Mouse (Mus musculus): Measurements from ENCODE around the gene Lipk. TPM values are rescaled to one million over a fixed set of nuclear protein-coding genes. Genes with fewer than 3 reads are reported as not detected.

The Lipk gene
- total RNA-seq (2021): not detected

- DNase-seq: no peak
- intact Hi-C loops (cut with DNase I): no loop called here
Observed at GRCm38 (mm10) chr19:34008002-34008401, at the start of gene Lipk. Gene Lipk (plus strand): TSS chr19:34008290.

- no peak for DNase-seq
- intact Hi-C loops (cut with DNase I): no loop called here
Observed at GRCm38 (mm10) chr19:33960887-33961286, 47.2 kb upstream of the Lipk start, which contains the start of gene Lipf. Gene Lipf (plus strand): TSS chr19:33961187.

- intact Hi-C loops (cut with DNase I): no loop called here
- no peak for DNase-seq
Observed at GRCm38 (mm10) chr19:33979007-33979406, 29.1 kb upstream of the Lipk start.

DNA sequence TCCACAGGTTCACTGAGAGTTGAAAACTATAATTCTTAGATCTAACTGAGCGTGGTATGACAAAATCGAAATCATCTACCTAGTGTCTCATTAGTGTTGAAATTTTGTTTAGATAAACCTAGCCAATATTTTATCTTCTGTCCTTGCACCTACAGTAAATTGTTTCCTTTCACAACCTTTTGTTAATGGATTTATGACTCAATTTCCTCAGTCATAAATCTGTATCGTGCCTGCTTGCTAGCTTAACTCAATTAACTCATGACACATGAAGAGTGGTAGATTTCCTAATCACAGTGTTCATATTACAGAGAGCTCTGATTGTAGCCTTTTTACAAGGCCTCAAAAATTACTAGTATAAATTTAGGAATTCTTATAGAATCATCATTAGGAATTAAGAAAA, 25.0 kb upstream of the Lipk start:
- intact Hi-C loops (cut with DNase I): no loop called here

GRCm38 (mm10) chr19:34021440-34022172, 13.5 kb downstream of the Lipk start:
- intact Hi-C loops (cut with DNase I): loop anchor here (5.0 kb wide), 1 partner anchor 639 kb away; no protein-coding TSS in a partner anchor
- no peak for DNase-seq

More for the DNA sequence above, 25.0 kb upstream of the Lipk start:
- DNase-seq: no peak

DNA sequence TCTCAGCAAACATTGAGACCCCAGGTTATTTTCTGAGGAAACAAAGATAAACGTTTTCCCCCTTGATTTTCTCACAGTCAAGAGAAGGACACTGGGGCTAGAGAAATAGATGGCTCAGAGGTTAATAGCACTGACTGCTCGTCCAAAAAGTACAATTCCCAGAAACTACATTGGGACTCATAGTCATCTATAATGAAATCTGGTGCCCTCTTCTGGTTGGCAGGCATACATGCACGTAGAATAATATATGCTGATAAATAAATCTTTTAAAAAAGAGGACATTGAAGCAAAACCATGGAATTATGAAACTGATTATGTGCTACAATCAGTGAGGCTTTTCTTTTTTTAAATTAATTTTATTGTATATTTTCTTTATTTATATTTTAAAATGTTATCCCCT, 14.7 kb downstream of the Lipk start:
- intact Hi-C loops (cut with DNase I): loop anchor here (5.0 kb wide), 1 partner anchor 640 kb away; no protein-coding TSS in a partner anchor

DNA sequence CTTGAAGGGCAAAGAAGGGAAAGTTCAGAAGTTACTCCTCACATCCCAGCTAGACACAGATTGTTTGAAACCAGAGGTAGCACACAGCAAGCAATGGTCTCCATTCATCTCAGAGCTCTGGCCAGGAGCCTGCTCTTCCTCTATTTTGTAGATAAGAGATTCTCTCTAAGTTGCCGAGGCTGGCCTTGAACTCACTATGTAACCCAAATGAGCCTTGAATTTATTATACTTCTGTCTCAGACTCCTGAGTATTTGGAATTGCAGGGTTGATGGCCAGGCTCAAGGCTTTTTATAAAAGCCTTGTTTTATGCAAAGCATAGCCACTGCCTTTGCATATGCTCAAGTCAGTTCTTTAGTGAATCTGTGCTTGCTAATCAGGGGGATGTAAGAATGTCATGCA, 31.6 kb downstream of the Lipk start:
- no peak for DNase-seq
- intact Hi-C loops (cut with DNase I): no loop called here

More for the DNA sequence above, 14.7 kb downstream of the Lipk start:
- no peak for DNase-seq

DNA sequence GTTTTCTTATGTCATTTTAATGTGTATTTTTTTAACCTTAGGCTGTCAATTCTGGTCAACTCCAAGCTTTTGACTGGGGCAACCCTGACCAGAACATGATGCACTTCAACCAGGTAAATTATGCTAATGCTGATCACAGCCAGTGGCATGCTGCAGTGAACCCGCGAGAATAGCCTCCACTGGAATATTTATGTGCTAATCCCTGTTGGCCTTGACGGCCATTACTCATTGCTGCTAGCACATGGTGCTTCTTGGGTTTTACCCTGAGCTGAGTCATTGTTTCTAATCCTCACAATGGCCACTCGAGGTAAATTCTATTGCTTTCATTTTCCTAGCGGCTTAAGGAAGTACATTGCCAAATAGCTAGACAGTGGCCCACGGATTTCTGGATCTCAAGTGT, 34.9 kb downstream of the Lipk start:
- no peak for DNase-seq
- intact Hi-C loops (cut with DNase I): no loop called here

DNA sequence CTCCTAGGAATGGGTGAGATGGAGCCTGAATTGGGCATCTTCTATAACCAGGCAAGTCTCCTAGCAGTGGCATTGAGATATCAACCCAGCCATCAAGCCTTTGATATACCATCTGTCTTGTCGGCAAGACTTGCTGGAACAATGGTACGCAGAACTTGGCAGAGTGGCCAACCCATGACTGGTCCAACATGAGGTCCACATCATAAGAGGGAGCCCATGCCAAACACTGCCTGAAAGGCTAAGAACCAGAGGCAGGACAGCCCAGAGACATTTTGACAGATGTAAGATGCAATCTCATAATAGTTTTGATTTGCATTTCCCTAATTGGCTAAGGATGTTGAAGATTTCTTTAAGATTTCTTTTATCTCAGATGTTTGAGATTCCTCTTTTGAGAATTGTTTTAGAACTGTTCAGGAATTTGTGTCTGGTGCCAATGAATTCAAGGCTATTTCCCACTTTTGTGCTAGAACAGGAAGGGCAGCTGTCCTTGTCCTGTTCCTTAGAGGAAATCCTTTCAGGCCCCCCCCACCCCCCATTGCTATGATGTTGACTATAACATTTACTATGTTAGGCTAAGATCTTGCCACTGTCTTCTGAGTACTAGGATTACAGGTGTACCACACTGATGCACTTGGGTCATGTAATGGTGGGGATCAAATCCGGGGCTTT, 41.4 kb downstream of the Lipk start:
- DNase-seq: no peak
- intact Hi-C loops (cut with DNase I): no loop called here

DNA sequence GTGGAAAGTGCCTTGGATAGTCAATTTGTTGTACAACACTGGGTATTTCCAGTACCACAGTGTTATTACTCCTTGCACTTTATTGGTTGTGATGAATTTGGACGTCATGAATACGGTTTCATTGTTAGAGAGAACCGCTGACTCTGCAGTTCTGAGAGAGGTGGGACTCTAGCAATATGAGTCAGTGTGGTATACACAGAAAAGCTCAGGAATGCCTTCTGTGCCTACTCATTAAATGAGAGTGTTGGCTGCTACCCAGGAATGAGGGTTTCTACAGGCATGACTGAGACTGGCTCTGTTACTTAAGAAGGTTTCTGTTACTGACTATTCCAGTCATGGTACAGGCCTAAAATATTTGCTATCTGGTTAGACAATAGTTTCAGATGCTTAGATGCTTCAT, 43.4 kb downstream of the Lipk start:
- intact Hi-C loops (cut with DNase I): no loop called here
- no peak for DNase-seq

- intact Hi-C loops (cut with DNase I): no loop called here
- DNase-seq: no peak
Observed at GRCm38 (mm10) chr19:34063547-34063946, 55.5 kb downstream of the Lipk start.

GRCm38 (mm10) chr19:34064059-34064458, 56.0 kb downstream of the Lipk start:
- intact Hi-C loops (cut with DNase I): no loop called here
- DNase-seq: no peak

GRCm38 (mm10) chr19:34066779-34067472, 58.8 kb downstream of the Lipk start, which contains the start of gene Lipn:
Gene Lipn (plus strand): TSS chr19:34067358.
- DNase-seq: no peak
- intact Hi-C loops (cut with DNase I): no loop called here

GRCm38 (mm10) chr19:34074239-34074638, 66.1 kb downstream of the Lipk start:
- intact Hi-C loops (cut with DNase I): no loop called here
- no peak for DNase-seq

GRCm38 (mm10) chr19:34078130-34078529, 70.0 kb downstream of the Lipk start:
- DNase-seq: no peak
- intact Hi-C loops (cut with DNase I): no loop called here

DNA sequence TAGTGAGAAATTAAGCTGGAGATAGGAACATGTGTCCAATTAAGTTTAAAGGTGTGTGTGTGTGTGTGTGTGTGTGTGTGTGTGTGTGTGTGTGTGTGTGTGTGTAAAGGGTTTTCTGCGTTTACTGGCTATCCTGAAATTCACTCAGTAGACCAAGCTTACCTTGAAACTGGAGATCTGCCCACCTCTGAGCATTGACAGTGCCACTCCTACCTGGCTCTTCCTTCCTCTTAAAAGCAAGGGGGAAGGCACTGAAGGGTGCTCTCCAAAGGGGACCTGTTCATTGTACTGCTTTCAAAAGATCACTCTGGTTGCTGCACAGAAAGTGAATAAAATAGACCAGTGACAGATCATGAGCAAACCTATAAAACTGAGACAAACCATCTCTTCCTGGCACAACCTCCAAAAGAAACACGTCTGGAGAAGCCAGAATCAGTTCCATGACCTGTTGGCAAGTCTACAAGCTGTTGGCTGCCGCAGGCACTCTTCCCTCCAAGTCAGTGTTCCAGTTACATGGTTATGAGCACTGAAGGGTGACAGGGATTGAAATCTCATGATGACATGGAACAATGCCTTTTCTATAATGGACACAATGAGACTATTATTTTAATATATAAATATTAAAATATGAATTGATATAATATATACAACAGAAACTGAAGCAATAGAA, 81.1 kb downstream of the Lipk start:
- no peak for DNase-seq
- intact Hi-C loops (cut with DNase I): no loop called here

DNA sequence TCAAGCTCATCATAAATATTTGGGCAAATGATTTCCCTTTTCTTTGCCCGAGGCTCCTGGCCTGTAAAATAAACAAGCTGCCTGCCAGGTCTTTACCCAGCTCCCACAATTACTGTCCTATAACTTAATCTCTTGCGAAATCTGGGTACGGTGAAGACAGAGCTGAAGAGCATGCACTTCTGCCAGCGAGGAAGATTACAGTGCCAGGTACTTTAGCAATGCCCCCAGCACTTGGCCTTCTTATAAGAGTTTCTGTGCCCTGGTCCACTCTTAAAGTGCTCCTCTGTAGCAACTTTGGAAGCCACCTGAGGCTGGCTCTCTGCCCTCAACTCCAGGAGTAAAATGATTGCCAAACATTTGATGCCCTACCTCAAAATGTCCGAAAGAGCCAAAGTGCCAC, 87.3 kb downstream of the Lipk start:
- intact Hi-C loops (cut with DNase I): no loop called here
- no peak for DNase-seq

DNA sequence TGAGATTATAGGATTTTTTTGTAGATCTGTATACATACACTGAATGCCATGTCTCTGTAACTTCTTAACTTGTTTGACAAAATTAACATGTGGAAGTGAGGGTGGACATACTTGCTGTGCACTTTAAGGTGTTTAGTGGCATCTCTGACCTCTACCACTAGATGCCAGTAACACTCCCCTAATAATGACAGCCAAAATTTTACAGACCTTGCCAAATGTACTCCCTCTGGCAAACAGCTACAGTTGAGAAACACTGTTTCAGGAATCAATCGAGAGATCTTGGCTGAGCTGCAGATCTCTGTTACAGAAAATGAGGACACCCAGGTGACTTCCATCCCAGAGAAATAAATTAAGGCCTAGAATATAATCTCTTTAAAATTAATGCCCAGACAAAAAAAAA, 88.1 kb downstream of the Lipk start:
- no peak for DNase-seq
- intact Hi-C loops (cut with DNase I): no loop called here

All from heart, postnatal 36 days (tissue).